Mouse (Mus musculus) gastrocnemius, postnatal 36 days (tissue): ENCODE data around the gene Lhfpl3. TPM values are rescaled to one million over a fixed set of nuclear protein-coding genes. Genes with fewer than 3 reads are reported as not detected.

Source experiments
- DNase-seq, 2 experiments: peaks; one replicate each; pipeline ENCODE4 v3.0.0; 2022
- intact Hi-C: fragments of 180-260 bp; cut with DNase I; formaldehyde crosslinking; loops from one replicate; pipeline ENCODE4 v1.15.1; 2025
- microRNA-seq, 2 experiments: library from miRNA; unstranded; fragments of <30 nt; microRNA quantifications; one replicate each; pipeline ENCODE4 v1.2.0; 2021
- total RNA-seq, 2 experiments: library from RNA; stranded (reverse); gene quantifications; 2 replicates each; pipeline ENCODE4 v1.2.3; 2021

The Lhfpl3 gene
- total RNA-seq, 2 experiments from 2014 or later: not detected

- intact Hi-C loops: loop anchor here (2.0 kb wide), 1 partner anchor 33 kb away; no protein-coding TSS in a partner anchor
- peak; percentile 74 to 78 for DNase-seq
Observed at GRCm38 (mm10) chr5:23251462-23252224, 505.8 kb downstream of the Lhfpl3 start.

DNA sequence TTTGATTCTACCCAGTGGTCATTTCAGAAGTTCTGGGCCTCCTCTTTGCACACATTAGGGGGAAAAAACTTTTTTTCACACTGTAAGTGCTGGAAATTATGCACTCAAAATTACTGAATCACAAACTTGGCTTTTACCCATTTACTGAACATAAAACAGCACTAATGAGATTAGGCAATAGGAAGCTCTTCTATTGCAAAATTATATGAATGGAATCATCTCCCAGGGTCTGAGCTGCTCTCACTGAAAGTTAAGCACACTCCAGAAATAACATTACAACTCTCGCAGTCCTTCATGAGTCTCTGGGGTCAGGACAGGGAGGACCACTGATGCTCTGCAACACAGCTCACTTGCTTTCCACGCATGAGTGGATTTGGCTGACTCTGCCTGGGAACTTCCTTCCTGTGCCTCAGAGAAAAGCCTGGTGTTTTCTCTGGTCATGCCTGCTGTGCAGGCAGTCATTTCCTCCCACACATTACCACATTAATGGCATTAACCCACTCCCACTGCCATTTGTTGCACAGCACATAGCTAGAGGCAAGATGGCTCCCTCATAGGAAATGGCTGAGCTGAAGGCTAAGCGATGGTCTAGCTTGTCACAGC lies 510.1 kb downstream of the Lhfpl3 start:
- intact Hi-C loops: no loop called here
- no peak for DNase-seq

DNA sequence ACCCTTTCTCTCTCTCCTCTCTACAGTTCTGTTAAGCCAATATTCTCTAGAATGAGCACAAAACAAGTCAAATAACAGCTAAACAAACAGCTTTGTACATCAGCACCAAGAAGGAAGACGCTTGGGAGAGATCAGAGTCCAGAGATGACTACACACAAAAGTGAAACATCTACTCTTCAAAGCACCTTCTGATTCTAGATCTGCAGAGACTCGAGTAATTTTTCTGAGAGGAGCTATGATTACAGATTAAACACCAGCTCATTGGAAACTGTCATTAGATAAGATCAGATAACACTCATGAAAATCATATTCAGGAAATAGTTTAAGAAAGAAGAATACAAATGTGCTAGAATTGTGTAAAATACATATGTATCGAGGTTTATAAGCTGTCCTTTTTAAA lies 527.5 kb downstream of the Lhfpl3 start:
- DNase-seq: no peak
- intact Hi-C loops: no loop called here

- intact Hi-C loops: no loop called here
- DNase-seq: no peak
Observed at GRCm38 (mm10) chr5:23279364-23279763, 533.5 kb downstream of the Lhfpl3 start.

GRCm38 (mm10) chr5:23284884-23285283 lies 539.0 kb downstream of the Lhfpl3 start:
- no peak for DNase-seq
- intact Hi-C loops: loop anchor here (2.0 to 10.0 kb wide), 2 partner anchors 32 to 640 kb away; no protein-coding TSS in a partner anchor

GRCm38 (mm10) chr5:23289149-23289548 lies 543.3 kb downstream of the Lhfpl3 start:
- intact Hi-C loops: loop anchor here (10.0 kb wide), 1 partner anchor 644 kb away; no protein-coding TSS in a partner anchor
- no peak for DNase-seq

Small RNA genes lying within 50 kb of the gene (microRNA-seq; reads per million reads assigned to microRNA genes)
- gene Gm28022: 0 reads per million in 2 experiments
- 0 reads per million in 2 experiments for gene Gm44363

Other genes with a start within 250 kb of the Lhfpl3 start
- gene Orc5, start 195.6 kb upstream of the Lhfpl3 start, total RNA-seq: 1 to 10 TPM; 6.0 to 6.5 TPM